8 mouse cellular contexts compared by ENCODE assay signal in genomic region chr13:109632387-109633036, GRCm38 (mm10).
DNase-seq lines count a peak whose midpoint lies in the region; ATAC-seq and TF ChIP-seq lines count a peak whose summit lies in the region.

No protein-coding gene starts in this region.

- H3K9me3 ChIP-seq in midbrain, embryonic 10.5 days (replicated peaks), result no peaks in the 10 kb centered on the region
- no peaks in the 10 kb centered on the region for H3K9me3 ChIP-seq in midbrain, embryonic 15.5 days
- H3K9me3 ChIP-seq in heart, embryonic 14.5 days (ENCODE audit: control insufficient read depth, low read length), result no peaks in the 10 kb centered on the region
- H3K9me3 ChIP-seq in liver, embryonic 13.5 days (replicated peaks), result no peaks in the 10 kb centered on the region
- no peaks in the 10 kb centered on the region for H3K9me3 ChIP-seq in neural tube, embryonic 15.5 days (replicated peaks)

- H3K4me1 ChIP-seq in midbrain, embryonic 10.5 days, result peaks cover 41% of the 10 kb centered on the region
- H3K4me1 ChIP-seq in midbrain, embryonic 15.5 days, result peaks cover 20% of the 10 kb centered on the region
- peaks cover 15 to 23% of the 10 kb centered on the region in 2 experiments for H3K4me1 ChIP-seq in heart, embryonic 14.5 days (ENCODE audit: control insufficient read depth in 2 of 2, insufficient read depth in 2 of 2, low read length in 2 of 2)
- peaks cover 51% of the 10 kb centered on the region for H3K4me1 ChIP-seq in liver, embryonic 13.5 days (replicated peaks)
- H3K4me1 ChIP-seq in neural tube, embryonic 15.5 days, result peaks cover 8% of the 10 kb centered on the region; the same call in 1 of the 2 replicates
- no peaks in the 10 kb centered on the region; the same call in 1 of the 2 replicates for H3K4me1 ChIP-seq in thymus, adult 2 months (replicated peaks; ENCODE audit: control insufficient read depth, insufficient read depth, low read length)

- H3K9ac ChIP-seq in midbrain, embryonic 15.5 days, result no peak overlapping the region
- H3K9ac ChIP-seq in heart, embryonic 14.5 days (ENCODE audit: low read length), result peak overlapping the region; percentile 78
- H3K9ac ChIP-seq in liver, embryonic 13.5 days, result peak overlapping the region; percentile 49
- H3K9ac ChIP-seq in neural tube, embryonic 15.5 days (replicated peaks), result no peak overlapping the region

- H3K4me2 ChIP-seq in midbrain, embryonic 15.5 days, result no peak overlapping the region
- H3K4me2 ChIP-seq in heart, embryonic 14.5 days (ENCODE audit: low read length), result peak overlapping the region; percentile 63
- peak overlapping the region; percentile 17 for H3K4me2 ChIP-seq in liver, embryonic 13.5 days
- no peak overlapping the region for H3K4me2 ChIP-seq in neural tube, embryonic 15.5 days

- peak overlapping the region; percentile 11; the same call in 1 of the 2 replicates for H3K4me3 ChIP-seq in midbrain, embryonic 10.5 days
- H3K4me3 ChIP-seq in midbrain, embryonic 15.5 days, result no peak overlapping the region
- peak overlapping the region; percentile 46 to 47 for H3K4me3 ChIP-seq in heart, embryonic 14.5 days (ENCODE audit: control insufficient read depth in 1 of 2, insufficient read depth in 1 of 2, low read depth in 1 of 2, low read length in 2 of 2)
- H3K4me3 ChIP-seq in liver, embryonic 13.5 days (replicated peaks), result no peak overlapping the region
- H3K4me3 ChIP-seq in neural tube, embryonic 15.5 days (replicated peaks), result no peak overlapping the region
- no peak overlapping the region for H3K4me3 ChIP-seq in layer of hippocampus, adult 2 months
- H3K4me3 ChIP-seq in thymus, adult 2 months (ENCODE audit: control insufficient read depth, insufficient read depth, low read length), result no peak overlapping the region

- WGBS in midbrain, embryonic 10.5 days, result 5% methylated on average over 7 of the region's 7 CpGs
- WGBS in midbrain, embryonic 15.5 days, result 14% methylated on average over 7 of the region's 7 CpGs
- 5% methylated on average over 7 of the region's 7 CpGs for WGBS in heart, embryonic 14.5 days
- WGBS in liver, embryonic 13.5 days (ENCODE audit: insufficient replicate concordance), result 21% methylated on average over 7 of the region's 7 CpGs
- WGBS in neural tube, embryonic 15.5 days, result 7% methylated on average over 7 of the region's 7 CpGs
- WGBS in thymus, adult 2 months, result 65% methylated on average over 7 of the region's 7 CpGs

- H3K36me3 ChIP-seq in midbrain, embryonic 10.5 days, result no peaks in the 10 kb centered on the region
- no peaks in the 10 kb centered on the region for H3K36me3 ChIP-seq in midbrain, embryonic 15.5 days (replicated peaks)
- H3K36me3 ChIP-seq in heart, embryonic 14.5 days (ENCODE audit: control insufficient read depth, insufficient read depth, low read length), result no peaks in the 10 kb centered on the region
- H3K36me3 ChIP-seq in liver, embryonic 13.5 days, result no peaks in the 10 kb centered on the region
- H3K36me3 ChIP-seq in neural tube, embryonic 15.5 days, result no peaks in the 10 kb centered on the region
- no peaks in the 10 kb centered on the region for H3K36me3 ChIP-seq in thymus, adult 2 months (ENCODE audit: control insufficient read depth, insufficient read depth, low read length)

- peak overlapping the region; percentile 59 for H3K27ac ChIP-seq in midbrain, embryonic 10.5 days (replicated peaks)
- no peak overlapping the region for H3K27ac ChIP-seq in midbrain, embryonic 15.5 days
- H3K27ac ChIP-seq in heart, embryonic 14.5 days (replicated peaks in 1 of 2; ENCODE audit: control insufficient read depth in 1 of 2, insufficient read depth in 1 of 2, low read depth in 2 of 2, low read length in 2 of 2), result peak overlapping the region; percentile 93 to 95
- peak overlapping the region; percentile 86 for H3K27ac ChIP-seq in liver, embryonic 13.5 days
- H3K27ac ChIP-seq in neural tube, embryonic 15.5 days (replicated peaks), result no peak overlapping the region
- H3K27ac ChIP-seq in layer of hippocampus, adult 2 months, result no peak overlapping the region
- no peak overlapping the region for H3K27ac ChIP-seq in thymus, adult 2 months (ENCODE audit: control insufficient read depth, insufficient read depth, low read length)

- no peak for ATAC-seq in midbrain, embryonic 15.5 days (replicated peaks)
- peak; percentile 86 for ATAC-seq in heart, embryonic 14.5 days (ENCODE audit: insufficient number of reproducible peaks, insufficient read depth, low FRiP score, low read depth)
- ATAC-seq in liver, embryonic 13.5 days (ENCODE audit: low read depth), result peak; percentile 56
- ATAC-seq in neural tube, embryonic 15.5 days (ENCODE audit: low FRiP score), result peak; percentile 24; the same call in 1 of the 2 replicates

- no peaks in the 10 kb centered on the region for H3K27me3 ChIP-seq in midbrain, embryonic 10.5 days (ENCODE audit: low read depth, poor library complexity, severe bottlenecking)
- H3K27me3 ChIP-seq in midbrain, embryonic 15.5 days (replicated peaks), result no peaks in the 10 kb centered on the region
- no peaks in the 10 kb centered on the region for H3K27me3 ChIP-seq in heart, embryonic 14.5 days (ENCODE audit: control insufficient read depth, insufficient read depth, low read length)
- H3K27me3 ChIP-seq in liver, embryonic 13.5 days, result no peaks in the 10 kb centered on the region
- no peaks in the 10 kb centered on the region for H3K27me3 ChIP-seq in neural tube, embryonic 15.5 days (replicated peaks)
- H3K27me3 ChIP-seq in thymus, adult 2 months (ENCODE audit: control insufficient read depth, insufficient read depth, low read length), result no peaks in the 10 kb centered on the region

- DNase-seq in midbrain, embryonic 10.5 days (ENCODE audit: low spot score), result peak; percentile 36
- DNase-seq in liver, embryonic 13.5 days, result peak; percentile 24
- DNase-seq in frontal cortex, postnatal 25 days (ENCODE audit: low spot score in 2 of 2), result no peak
- no peak for DNase-seq in layer of hippocampus, adult 2 months (ENCODE audit: low spot score in 2 of 2)
- no peak for DNase-seq in thymus, adult 2 months

- no peak for TF ChIP-seq CTCF in layer of hippocampus, adult 2 months (conservative IDR thresholded peaks at IDR 0.05)
- TF ChIP-seq CTCF in thymus, adult 2 months (IDR thresholded peaks at IDR 0.05; ENCODE audit: borderline replicate concordance, control insufficient read depth, extremely low read depth, insufficient read depth, low read length, poor library complexity), result no peak

- no peak for TF ChIP-seq POLR2A in thymus, adult 2 months (IDR thresholded peaks at IDR 0.05; ENCODE audit: control insufficient read depth, extremely low read depth, insufficient read depth, low read length, poor library complexity)

Comparison
In these comparisons a context has a peak if more than half of its experiments do, and no peak if none do; other contexts are left out.
1. H3K27ac ChIP-seq: peak in midbrain, embryonic 10.5 days (single experiment), heart, embryonic 14.5 days (2 of 2) and liver, embryonic 13.5 days (single experiment); none in midbrain, embryonic 15.5 days (single experiment), neural tube, embryonic 15.5 days (single experiment), layer of hippocampus, adult 2 months (single experiment) and thymus, adult 2 months (single experiment).
2. H3K4me3 ChIP-seq: peak in midbrain, embryonic 10.5 days (single experiment) and heart, embryonic 14.5 days (2 of 2); none in midbrain, embryonic 15.5 days (single experiment), liver, embryonic 13.5 days (single experiment), neural tube, embryonic 15.5 days (single experiment), layer of hippocampus, adult 2 months (single experiment) and thymus, adult 2 months (single experiment).
3. DNase-seq: peak in midbrain, embryonic 10.5 days (single experiment) and liver, embryonic 13.5 days (single experiment); none in frontal cortex, postnatal 25 days (0 of 2), layer of hippocampus, adult 2 months (0 of 2) and thymus, adult 2 months (single experiment).
4. H3K4me2 ChIP-seq: peak in heart, embryonic 14.5 days (single experiment) and liver, embryonic 13.5 days (single experiment); none in midbrain, embryonic 15.5 days (single experiment) and neural tube, embryonic 15.5 days (single experiment).
5. H3K9ac ChIP-seq: peak in heart, embryonic 14.5 days (single experiment) and liver, embryonic 13.5 days (single experiment); none in midbrain, embryonic 15.5 days (single experiment) and neural tube, embryonic 15.5 days (single experiment).